18 mouse cellular contexts compared by ENCODE assay signal in the genomic region with DNA sequence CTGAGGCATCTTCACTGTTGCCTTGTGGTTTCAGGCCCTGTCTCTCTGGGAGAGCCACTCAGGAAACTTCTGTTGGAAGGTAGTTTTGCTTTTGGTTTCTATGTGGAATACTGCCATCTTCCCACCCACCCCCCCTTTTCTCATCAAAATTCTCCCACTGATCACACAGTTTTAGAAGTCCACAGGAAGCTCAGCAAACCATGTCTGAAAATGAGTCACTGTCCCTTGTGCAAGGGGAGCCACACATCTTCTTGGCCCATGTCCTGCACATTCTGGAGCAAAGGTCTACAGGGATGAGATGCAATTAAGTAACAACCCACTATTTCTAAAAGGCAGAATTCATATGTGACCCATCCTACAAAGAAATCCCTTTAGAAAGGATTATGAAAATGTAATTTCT. TPM values are rescaled to one million over a fixed set of nuclear protein-coding genes. Genes with fewer than 3 reads are reported as not detected.
DNase-seq lines count a peak whose midpoint lies in the region; ATAC-seq and TF ChIP-seq lines count a peak whose summit lies in the region.
"Had no signal": no experiment of that assay in that cellular context is flagged by ENCODE, and none has a peak within 500 bp of the region (broad histone marks: within the 10 kb centered on the region; RNA-seq: fewer than 3 reads in every experiment).

No protein-coding gene starts in this region.

- H3K27ac ChIP-seq in heart, embryonic 12.5 days (ENCODE audit: poor library complexity, severe bottlenecking), result no peak overlapping the region
- no peak overlapping the region for H3K27ac ChIP-seq in hindbrain, embryonic 10.5 days
- H3K27ac ChIP-seq: embryonic facial prominence, embryonic 13.5 days; hindbrain, postnatal 0 days; stomach, embryonic 15.5 days had no signal

- H3K9me3 ChIP-seq in heart, embryonic 12.5 days (replicated peaks), result no peaks in the 10 kb centered on the region
- H3K9me3 ChIP-seq in hindbrain, embryonic 10.5 days, result no peaks in the 10 kb centered on the region
- H3K9me3 ChIP-seq: embryonic facial prominence, embryonic 13.5 days; stomach, embryonic 15.5 days had no signal

- H3K4me1 ChIP-seq in heart, embryonic 12.5 days (replicated peaks), result no peaks in the 10 kb centered on the region
- H3K4me1 ChIP-seq in hindbrain, embryonic 10.5 days (replicated peaks), result no peaks in the 10 kb centered on the region
- H3K4me1 ChIP-seq: embryonic facial prominence, embryonic 13.5 days; stomach, embryonic 15.5 days had no signal

- no peaks in the 10 kb centered on the region for H3K27me3 ChIP-seq in heart, embryonic 12.5 days (replicated peaks)
- H3K27me3 ChIP-seq in Patski, result no peaks in the 10 kb centered on the region
- H3K27me3 ChIP-seq in hindbrain, embryonic 10.5 days (ENCODE audit: insufficient read depth, poor library complexity, severe bottlenecking), result no peaks in the 10 kb centered on the region
- H3K27me3 ChIP-seq: embryonic facial prominence, embryonic 13.5 days; stomach, embryonic 15.5 days had no signal

- H3K4me3 ChIP-seq in heart, embryonic 12.5 days, result no peak overlapping the region
- H3K4me3 ChIP-seq in hindbrain, embryonic 10.5 days, result no peak overlapping the region
- H3K4me3 ChIP-seq: embryonic facial prominence, embryonic 13.5 days; stomach, embryonic 15.5 days had no signal

- H3K36me3 ChIP-seq in heart, embryonic 12.5 days, result no peaks in the 10 kb centered on the region
- no peaks in the 10 kb centered on the region for H3K36me3 ChIP-seq in hindbrain, embryonic 10.5 days
- H3K36me3 ChIP-seq: embryonic facial prominence, embryonic 13.5 days; stomach, embryonic 15.5 days had no signal

- DNase-seq in heart, adult 18-20 months, result peak; percentile 23 to 41
- peak; percentile 73 for DNase-seq in 3T3-L1 (ENCODE audit: low read depth, low spot score)
- no peak for DNase-seq in Patski (ENCODE audit: low read depth, low spot score)
- DNase-seq in cerebellum, adult 9-10 months, result no peak
- no peak for DNase-seq in hindbrain, embryonic 10.5 days (ENCODE audit: low spot score)
- DNase-seq: cerebellum, adult 18-20 months; kidney, adult 9 months; kidney, postnatal 4 days; lung, postnatal 4 days; thymus, postnatal 25 days had no signal

- POLR2A ChIA-PET in Patski (lab: Charles Lee), result interaction anchor here (0.7 kb wide), 1 partner anchor 15 kb away, joined by 3 read pairs; the partner anchor contains the start of gene Vps54

- CTCF ChIA-PET in Patski (lab: Charles Lee), result interaction anchor here (0.7 to 1.3 kb wide), 3 partner anchors 8 to 45 kb away, joined by 3 to 5 read pairs (median 4); no protein-coding TSS in a partner anchor

- H3K4me2 ChIP-seq in heart, embryonic 12.5 days, result no peak overlapping the region
- H3K4me2 ChIP-seq: embryonic facial prominence, embryonic 13.5 days; liver, embryonic 11.5 days; stomach, embryonic 15.5 days had no signal

- ATAC-seq in heart, embryonic 12.5 days (ENCODE audit: insufficient number of reproducible peaks, low FRiP score), result no peak
- ATAC-seq in Patski, result peak; percentile 57
- ATAC-seq in megakaryocyte progenitor cell, adult 5-6 weeks (replicated peaks; ENCODE audit: poor library complexity), result peak; percentile 22
- ATAC-seq: activated CD4-positive, CD25-positive, alpha-beta regulatory T cell, adult 4 months; hindbrain, postnatal 0 days; midbrain, embryonic 16.5 days had no signal

- in situ Hi-C loops in Patski (cut with MboI; ENCODE audit: low pct_unique_long_range_greater_than_20kb), result no loop called here

- H3K9ac ChIP-seq in heart, embryonic 12.5 days, result no peak overlapping the region
- H3K9ac ChIP-seq: embryonic facial prominence, embryonic 13.5 days; stomach, embryonic 15.5 days had no signal

- no peak for TF ChIP-seq CTCF in Patski (IDR thresholded peaks at IDR 0.05)

RNA-seq across cellular contexts. Expression of gene Vps54, which starts 14.6 kb away (rescaled TPM):
- total RNA-seq in heart, adult 18-20 months (2021), result 10 to 100 TPM; 19.2 to 20.2 TPM
- polyA plus RNA-seq in heart, embryonic 12.5 days (2016; fragmentation: Nextera tagmentation; extraction: Ambion mirVana), result 14.7 and 15.0 TPM in 2 replicates
- polyA plus RNA-seq in Patski (2021), result 33.2 TPM
- 31.4 TPM in 2 replicates for total RNA-seq in megakaryocyte progenitor cell, adult 5-6 weeks (2015)
- total RNA-seq in megakaryocyte progenitor cell, adult 5-6 weeks (2017), result 36.8 and 59.3 TPM in 2 replicates
- 9.8 and 10.1 TPM in 2 replicates for polyA plus RNA-seq in hindbrain, embryonic 10.5 days (2016; fragmentation: Nextera tagmentation; extraction: Ambion mirVana)

Comparison
In these comparisons a context has a peak if more than half of its experiments do, and no peak if none do; other contexts are left out.
1. DNase-seq: peak in heart, adult 18-20 months (2 of 2) and 3T3-L1 (single experiment); none in Patski (single experiment), cerebellum, adult 9-10 months (single experiment) and hindbrain, embryonic 10.5 days (single experiment).